Mouse (Mus musculus): Measurements from ENCODE around the gene Metrn. TPM values are rescaled to one million over a fixed set of nuclear protein-coding genes. Genes with fewer than 3 reads are reported as not detected.

Metrn gene
- total and polyA plus RNA-seq, 3 experiments = 16.9 to 50.1 (median 23.7) TPM

DNA sequence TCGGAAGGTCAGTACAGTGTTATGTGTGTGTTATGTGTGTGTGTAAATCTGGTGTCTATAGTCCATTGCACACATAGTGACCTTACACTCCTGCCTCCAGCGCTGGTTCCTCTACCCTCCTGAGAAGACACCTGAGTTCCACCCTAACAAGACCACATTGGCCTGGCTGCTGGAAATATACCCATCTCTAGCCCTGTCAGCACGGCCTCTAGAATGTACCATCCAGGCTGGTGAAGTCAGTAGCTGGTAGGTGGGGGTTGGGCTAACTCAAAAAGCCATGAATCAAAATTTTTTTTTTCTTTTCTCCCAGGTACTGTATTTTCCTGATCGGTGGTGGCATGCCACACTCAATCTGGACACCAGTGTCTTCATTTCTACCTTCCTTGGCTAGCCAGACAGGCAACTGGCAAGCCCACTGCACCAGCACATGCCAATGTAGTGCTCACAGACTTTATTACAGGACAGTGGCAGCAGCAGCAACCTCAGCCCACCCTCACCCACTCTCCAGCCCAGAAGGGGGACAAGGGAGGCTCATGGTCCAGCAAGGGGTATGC is 33.3 kb upstream of the Metrn start:
- no peak for DNase-seq (ENCODE audit: extremely low read depth)
- no peaks in the 10 kb centered on the region for H3K27me3 ChIP-seq (replicated peaks)
- peaks cover 14% of the 10 kb centered on the region for H3K79me2 ChIP-seq (replicated peaks; ENCODE audit: control insufficient read depth, extremely low read depth, insufficient read depth, poor library complexity, severe bottlenecking)
- in situ Hi-C loops (cut with MboI; ENCODE audit: low pct_ligation_motif_present, low pct_unique_long_range_greater_than_20kb, low sequenced_read_pairs) = no loop called here
- no peak overlapping the region for H3K4me2 ChIP-seq (ENCODE audit: insufficient read depth, low read depth, poor library complexity, severe bottlenecking)
- dilution Hi-C loops (cut with MboI; ENCODE audit: extremely low pct_ligation_motif_present, extremely low pct_unique_long_range_greater_than_20kb, low sequenced_read_pairs) = no loop called here
- no peak overlapping the region for H3K9ac ChIP-seq (ENCODE audit: insufficient read depth, low read depth)
- H3K36me3 ChIP-seq (replicated peaks in 1 of 2; ENCODE audit: control insufficient read depth in 1 of 2, insufficient read depth in 1 of 2, low read length in 1 of 2) = peaks cover 56 to 77% of the 10 kb centered on the region in 2 experiments
- H3K4me3 ChIP-seq (replicated peaks in 1 of 3; ENCODE audit: low read depth in 2 of 3, low read length in 2 of 3, poor library complexity in 1 of 3) = no peak overlapping the region
- no peaks in the 10 kb centered on the region for H3K9me3 ChIP-seq (replicated peaks; ENCODE audit: low read length)
- peaks cover 27 to 61% of the 10 kb centered on the region in 2 experiments for H3K4me1 ChIP-seq (ENCODE audit: control insufficient read depth in 1 of 2, insufficient read depth in 2 of 2)
- no peak overlapping the region for H3K27ac ChIP-seq (ENCODE audit: insufficient read depth, low read depth)
- TF ChIP-seq ZMIZ1 (IDR thresholded peaks at IDR 0.05; ENCODE audit: low read depth, low read length) = no peak; the same call in 1 of the 2 replicates
- TF ChIP-seq TBP (conservative IDR thresholded peaks at IDR 0.05; ENCODE audit: low read depth, low read length) = no peak
- no peak for TF ChIP-seq CHD1 (IDR thresholded peaks at IDR 0.05; ENCODE audit: low read depth, low read length)
- TF ChIP-seq SIN3A (IDR thresholded peaks at IDR 0.05; ENCODE audit: low read length) = no peak
- TF ChIP-seq GABPA (IDR thresholded peaks at IDR 0.05; ENCODE audit: insufficient replicate concordance, low read depth, low read length) = no peak
- no peak for TF ChIP-seq MAX (IDR thresholded peaks at IDR 0.05; ENCODE audit: low read length)
- no peak for TF ChIP-seq RCOR1 (conservative IDR thresholded peaks at IDR 0.05; ENCODE audit: low read depth, low read length)

DNA sequence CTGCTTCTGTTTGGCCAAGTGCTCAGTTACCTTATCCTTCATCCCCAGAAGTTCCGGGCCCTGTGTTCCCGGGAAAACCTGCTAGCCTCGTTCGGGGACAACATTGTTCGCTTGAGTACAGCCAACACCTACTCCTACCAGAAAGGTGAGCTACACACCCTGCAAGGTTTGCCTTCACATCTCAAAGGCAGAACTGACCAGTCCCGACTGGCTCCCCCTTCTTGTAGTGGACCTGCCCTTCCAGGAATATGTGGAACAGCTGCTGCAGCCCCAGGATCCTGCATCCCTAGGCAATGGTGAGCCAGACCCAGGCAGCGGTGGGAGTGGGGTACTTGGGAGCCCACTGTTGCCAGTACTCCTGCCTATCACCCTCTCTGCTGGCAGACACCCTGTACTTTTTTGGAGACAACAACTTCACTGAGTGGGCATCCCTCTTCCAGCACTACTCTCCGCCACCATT is 32.7 kb upstream of the Metrn start:
- in situ Hi-C loops (cut with MboI; ENCODE audit: low pct_ligation_motif_present, low pct_unique_long_range_greater_than_20kb, low sequenced_read_pairs) (no loop called here), dilution Hi-C loops (cut with MboI; ENCODE audit: extremely low pct_ligation_motif_present, extremely low pct_unique_long_range_greater_than_20kb, low sequenced_read_pairs) (no loop called here)
- no peak for TF ChIP-seq CHD1 (IDR thresholded peaks at IDR 0.05; ENCODE audit: low read depth, low read length)
- 0 out of 2 replicates have a peak, but pooled peaks have one; percentile 4 for TF ChIP-seq POLR2AphosphoS2 (IDR thresholded peaks at IDR 0.05; ENCODE audit: low read depth, low read length)
- Histone ChIP-seq H3K27ac (ENCODE audit: insufficient read depth, low read depth) (no peak overlapping the region), H3K9ac (ENCODE audit: insufficient read depth, low read depth) (no peak overlapping the region), H3K36me3 (replicated peaks in 1 of 2; ENCODE audit: control insufficient read depth in 1 of 2, insufficient read depth in 1 of 2, low read length in 1 of 2) (peaks cover 49 to 73% of the 10 kb centered on the region in 2 experiments), H3K27me3 (replicated peaks) (no peaks in the 10 kb centered on the region), H3K9me3 (replicated peaks; ENCODE audit: low read length) (no peaks in the 10 kb centered on the region), H3K4me2 (ENCODE audit: insufficient read depth, low read depth, poor library complexity, severe bottlenecking) (peak overlapping the region; percentile 30), H3K4me1 (ENCODE audit: control insufficient read depth in 1 of 2, insufficient read depth in 2 of 2) (peaks cover 24 to 61% of the 10 kb centered on the region in 2 experiments), H3K4me3 (replicated peaks in 1 of 3; ENCODE audit: low read depth in 2 of 3, low read length in 2 of 3, poor library complexity in 1 of 3) (peak overlapping the region; percentile 43 to 64 (median 49)), H3K79me2 (replicated peaks; ENCODE audit: control insufficient read depth, extremely low read depth, insufficient read depth, poor library complexity, severe bottlenecking) (peaks cover 14% of the 10 kb centered on the region)
- no peak for DNase-seq (ENCODE audit: extremely low read depth)

DNA sequence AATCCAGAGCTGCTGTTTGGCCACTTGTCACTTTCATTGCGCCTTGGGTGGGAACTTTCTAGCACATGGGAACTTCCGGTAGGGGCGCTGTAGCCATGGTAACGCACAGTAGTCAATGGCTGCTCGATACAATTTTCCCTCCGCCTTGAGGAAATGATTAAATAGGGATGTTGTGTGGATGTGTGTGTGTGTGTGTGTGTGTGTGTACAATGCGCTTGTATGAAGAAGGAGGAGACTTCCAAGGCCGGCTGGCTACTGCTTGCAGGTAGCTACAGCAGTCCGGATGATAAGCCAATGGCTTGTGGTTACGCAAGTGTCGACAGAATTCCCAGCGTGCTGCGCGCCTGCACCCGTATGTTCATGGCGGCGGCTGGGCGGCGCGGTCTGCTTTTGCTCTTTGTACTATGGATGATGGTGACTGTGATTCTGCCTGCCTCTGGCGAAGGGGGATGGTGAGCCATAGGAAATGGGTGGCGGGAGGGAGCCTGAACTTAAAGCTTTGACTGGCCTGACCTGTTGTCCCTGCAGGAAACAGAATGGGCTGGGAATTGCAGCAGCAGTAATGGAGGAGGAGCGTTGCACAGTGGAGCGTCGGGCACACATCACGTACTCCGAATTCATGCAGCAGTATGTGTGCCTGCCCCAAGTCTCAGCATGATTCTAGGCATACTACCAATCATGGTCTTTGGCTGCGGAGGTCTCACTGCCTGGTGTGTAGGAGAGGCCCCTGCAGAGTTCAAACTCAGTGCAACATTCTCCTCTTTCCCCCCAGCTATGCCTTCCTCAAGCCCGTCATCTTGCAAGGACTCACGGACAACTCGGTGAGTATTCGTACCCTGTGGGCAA is 32.0 kb upstream of the Metrn start, which contains the start of gene Jmjd8:
Gene Jmjd8 (plus strand): TSS at position 156 of the 846 bp plus-strand sequence.
- Histone ChIP-seq H3K27me3 (replicated peaks) (no peaks in the 10 kb centered on the region), H3K4me2 (ENCODE audit: insufficient read depth, low read depth, poor library complexity, severe bottlenecking) (peak within 1 kb of the TSS; percentile 30), H3K4me1 (ENCODE audit: control insufficient read depth in 1 of 2, insufficient read depth in 2 of 2) (peaks cover 26 to 61% of the 10 kb centered on the region in 2 experiments), H3K27ac (ENCODE audit: insufficient read depth, low read depth) (peak within 1 kb of the TSS; percentile 1; the same call in 1 of the 2 replicates), H3K79me2 (replicated peaks; ENCODE audit: control insufficient read depth, extremely low read depth, insufficient read depth, poor library complexity, severe bottlenecking) (peaks cover 14% of the 10 kb centered on the region), H3K9me3 (replicated peaks; ENCODE audit: low read length) (no peaks in the 10 kb centered on the region), H3K4me3 (replicated peaks in 1 of 3; ENCODE audit: low read depth in 2 of 3, low read length in 2 of 3, poor library complexity in 1 of 3) (peak within 1 kb of the TSS; percentile 43 to 64 (median 49)), H3K36me3 (replicated peaks in 1 of 2; ENCODE audit: control insufficient read depth in 1 of 2, insufficient read depth in 1 of 2, low read length in 1 of 2) (peaks cover 49 to 70% of the 10 kb centered on the region in 2 experiments), H3K9ac (ENCODE audit: insufficient read depth, low read depth) (no peak within 1 kb of the TSS)
- peak; percentile 68 for DNase-seq (ENCODE audit: extremely low read depth)
- in situ Hi-C loops (cut with MboI; ENCODE audit: low pct_ligation_motif_present, low pct_unique_long_range_greater_than_20kb, low sequenced_read_pairs) = no loop called here
- dilution Hi-C loops (cut with MboI; ENCODE audit: extremely low pct_ligation_motif_present, extremely low pct_unique_long_range_greater_than_20kb, low sequenced_read_pairs) = no loop called here
- TF ChIP-seq TCF12 (IDR thresholded peaks at IDR 0.05; ENCODE audit: low read depth, low read length) (no peak), MYC (IDR thresholded peaks at IDR 0.05; ENCODE audit: low read depth, low read length) (peak; percentile 42; the same call in 1 of the 2 replicates), IRF4 (IDR thresholded peaks at IDR 0.05; ENCODE audit: low read depth, low read length) (no peak), MAX (IDR thresholded peaks at IDR 0.05; ENCODE audit: low read length) (no peak), E2F4 (IDR thresholded peaks at IDR 0.05; ENCODE audit: insufficient replicate concordance, low read depth, low read length) (no peak), USF2 (conservative IDR thresholded peaks at IDR 0.05; ENCODE audit: low read depth, low read length) (no peak), HCFC1 (IDR thresholded peaks at IDR 0.05; ENCODE audit: low read depth, low read length) (peak; percentile 54), NELFE (IDR thresholded peaks at IDR 0.05; ENCODE audit: low read depth, low read length) (0 out of 2 replicates have a peak, but pooled peaks have one; percentile 21), CTCF (conservative IDR thresholded peaks at IDR 0.05 in 1 of 2, IDR thresholded peaks at IDR 0.05 in 1 of 2; ENCODE audit: low read depth in 2 of 2, low read length in 2 of 2) (peak in 1 of 2 experiments; percentile 43; a peak in 2 of 4 replicates), BHLHE40 (IDR thresholded peaks at IDR 0.05; ENCODE audit: low read depth, low read length) (no peak), SMC3 (IDR thresholded peaks at IDR 0.05; ENCODE audit: low read depth, low read length) (no peak), POLR2AphosphoS2 (IDR thresholded peaks at IDR 0.05; ENCODE audit: low read depth, low read length) (peak; percentile 26; the same call in 1 of the 2 replicates), NRF1 (IDR thresholded peaks at IDR 0.05; ENCODE audit: low read depth, low read length) (0 out of 2 replicates have a peak, but pooled peaks have one; percentile 21), KAT2A (IDR thresholded peaks at IDR 0.05; ENCODE audit: insufficient replicate concordance, low read length) (no peak), ELF1 (IDR thresholded peaks at IDR 0.05; ENCODE audit: low read depth, low read length) (peak; percentile 62), POLR2A (IDR thresholded peaks at IDR 0.05; ENCODE audit: low read depth, low read length) (peak; percentile 45; the same call in 1 of the 2 replicates)
